Mouse (Mus musculus): ENCODE data around the gene Gapdhs. TPM values are rescaled to one million over a fixed set of nuclear protein-coding genes. Genes with fewer than 3 reads are reported as not detected.
"Not testable (repeated sequence)": the region's sequence is repeated elsewhere in the genome, so short reads cannot be mapped to it uniquely, and the experiment has no call there.

Gapdhs gene
- polyA plus RNA-seq, 1 experiment from 2014 or later = 0.69 TPM

- 91% methylated on average over 3 of the region's 3 CpGs for WGBS
Observed at GRCm38 (mm10) chr7:30736211-30736610, 7.3 kb downstream of the Gapdhs start.

GRCm38 (mm10) chr7:30730064-30730722 is 13.3 kb downstream of the Gapdhs start:
- ATAC-seq (ENCODE audit: low FRiP score); H3K27me3 ChIP-seq; H3K9me3 ChIP-seq: not testable (repeated sequence)
- Histone ChIP-seq H3K9ac (peak overlapping the region; percentile 69), H3K4me1 (peaks cover 26% of the 10 kb centered on the region), H3K36me3 (replicated peaks) (peaks cover 50% of the 10 kb centered on the region), H3K27ac (peak overlapping the region; percentile 91), H3K4me3 (replicated peaks) (peak overlapping the region; percentile 61), H3K4me2 (peak overlapping the region; percentile 70)
- WGBS = 14% methylated on average over 13 of the region's 22 CpGs

More at GRCm38 (mm10) chr7:30736211-30736610, 7.3 kb downstream of the Gapdhs start:
- no peak overlapping the region for H3K27ac ChIP-seq
- H3K27me3 ChIP-seq = no peaks in the 10 kb centered on the region
- peaks cover 59% of the 10 kb centered on the region for H3K36me3 ChIP-seq (replicated peaks)
- ATAC-seq (ENCODE audit: low FRiP score) = no peak
- H3K4me1 ChIP-seq = peaks cover 5% of the 10 kb centered on the region; the same call in 1 of the 2 replicates
- H3K9me3 ChIP-seq = no peaks in the 10 kb centered on the region
- no peak overlapping the region for H3K9ac ChIP-seq
- no peak overlapping the region for H3K4me2 ChIP-seq
- H3K4me3 ChIP-seq (replicated peaks) = no peak overlapping the region

GRCm38 (mm10) chr7:30729396-30730063 is 14.0 kb downstream of the Gapdhs start, which contains the start of gene Tmem147:
TSS of gene Tmem147 (minus strand) at chr7:30729540.
- peaks cover 26% of the 10 kb centered on the region for H3K4me1 ChIP-seq
- H3K27ac ChIP-seq = peak within 1 kb of the TSS; percentile 91
- H3K4me3 ChIP-seq (replicated peaks) = peak within 1 kb of the TSS; percentile 61
- peak; percentile 98 for ATAC-seq (ENCODE audit: low FRiP score)
- under 1% methylated on average over 60 of the region's 60 CpGs for WGBS
- peaks cover 45% of the 10 kb centered on the region for H3K36me3 ChIP-seq (replicated peaks)
- H3K27me3 ChIP-seq = no peaks in the 10 kb centered on the region
- H3K9ac ChIP-seq = peak within 1 kb of the TSS; percentile 69
- H3K4me2 ChIP-seq = peak within 1 kb of the TSS; percentile 70
- no peaks in the 10 kb centered on the region for H3K9me3 ChIP-seq

GRCm38 (mm10) chr7:30728739-30729395 is 14.6 kb downstream of the Gapdhs start:
- WGBS = 9% methylated on average over 26 of the region's 26 CpGs
- H3K27ac ChIP-seq = peak overlapping the region; percentile 91
- no peaks in the 10 kb centered on the region for H3K9me3 ChIP-seq
- ATAC-seq (ENCODE audit: low FRiP score) = no peak; the same call in 1 of the 2 replicates
- H3K4me3 ChIP-seq (replicated peaks) = peak overlapping the region; percentile 61
- H3K36me3 ChIP-seq (replicated peaks) = peaks cover 41% of the 10 kb centered on the region
- peaks cover 26% of the 10 kb centered on the region for H3K4me1 ChIP-seq
- H3K4me2 ChIP-seq = peak overlapping the region; percentile 70
- no peaks in the 10 kb centered on the region for H3K27me3 ChIP-seq
- peak overlapping the region; percentile 69 for H3K9ac ChIP-seq

GRCm38 (mm10) chr7:30728214-30728613 is 15.3 kb downstream of the Gapdhs start:
- Histone ChIP-seq H3K27ac (no peak overlapping the region), H3K4me1 (peaks cover 26% of the 10 kb centered on the region), H3K27me3 (no peaks in the 10 kb centered on the region), H3K4me2 (peak overlapping the region; percentile 70), H3K36me3 (replicated peaks) (peaks cover 34% of the 10 kb centered on the region), H3K9ac (peak overlapping the region; percentile 69), H3K4me3 (replicated peaks) (peak overlapping the region; percentile 61; the same call in 1 of the 2 replicates), H3K9me3 (no peaks in the 10 kb centered on the region)
- no peak for ATAC-seq (ENCODE audit: low FRiP score)
- 79% methylated on average over 6 of the region's 6 CpGs for WGBS

- Histone ChIP-seq H3K4me1 (peaks cover 8% of the 10 kb centered on the region), H3K36me3 (replicated peaks) (peaks cover 19% of the 10 kb centered on the region; the same call in 1 of the 2 replicates), H3K4me3 (replicated peaks) (no peak overlapping the region), H3K9ac (no peak overlapping the region), H3K4me2 (no peak overlapping the region), H3K9me3 (no peaks in the 10 kb centered on the region), H3K27ac (no peak overlapping the region), H3K27me3 (no peaks in the 10 kb centered on the region)
- no peak for ATAC-seq (ENCODE audit: low FRiP score)
- 75% methylated on average over 6 of the region's 6 CpGs for WGBS
Observed at GRCm38 (mm10) chr7:30723274-30723953, 20.1 kb downstream of the Gapdhs start.

GRCm38 (mm10) chr7:30721286-30721685 is 22.2 kb downstream of the Gapdhs start:
- H3K4me1 ChIP-seq = peaks cover 10% of the 10 kb centered on the region
- H3K36me3 ChIP-seq (replicated peaks) = peaks cover 6% of the 10 kb centered on the region; the same call in 1 of the 2 replicates
- peaks cover 13% of the 10 kb centered on the region for H3K27me3 ChIP-seq
- no peak for ATAC-seq (ENCODE audit: low FRiP score)
- no peak overlapping the region for H3K9ac ChIP-seq
- H3K27ac ChIP-seq = 0 out of 2 replicates have a peak overlapping the region, but pooled peaks have one; percentile 19
- no peaks in the 10 kb centered on the region for H3K9me3 ChIP-seq
- WGBS = 84% methylated on average over 7 of the region's 7 CpGs
- no peak overlapping the region for H3K4me3 ChIP-seq (replicated peaks)
- no peak overlapping the region for H3K4me2 ChIP-seq

- H3K27me3 ChIP-seq = peaks cover 29% of the 10 kb centered on the region
- ATAC-seq (ENCODE audit: low FRiP score) = no peak
- H3K4me2 ChIP-seq = no peak overlapping the region
- H3K4me1 ChIP-seq = peaks cover 10% of the 10 kb centered on the region
- H3K27ac ChIP-seq = no peak overlapping the region
- H3K36me3 ChIP-seq (replicated peaks) = no peaks in the 10 kb centered on the region
- WGBS = 93% methylated on average over 5 of the region's 5 CpGs
- no peak overlapping the region for H3K9ac ChIP-seq
- H3K4me3 ChIP-seq (replicated peaks) = no peak overlapping the region
- H3K9me3 ChIP-seq = no peaks in the 10 kb centered on the region
Observed at GRCm38 (mm10) chr7:30719669-30720068, 23.8 kb downstream of the Gapdhs start.

- H3K27me3 ChIP-seq = peaks cover 32% of the 10 kb centered on the region
- H3K9me3 ChIP-seq = no peaks in the 10 kb centered on the region
- 10% methylated on average over 14 of the region's 14 CpGs for WGBS
- H3K27ac ChIP-seq = no peak overlapping the region
- no peak; the same call in 1 of the 2 replicates for ATAC-seq (ENCODE audit: low FRiP score)
- H3K4me2 ChIP-seq = peak overlapping the region; percentile 57
- H3K4me1 ChIP-seq = peaks cover 10% of the 10 kb centered on the region
- H3K9ac ChIP-seq = peak overlapping the region; percentile 45; the same call in 1 of the 2 replicates
- H3K36me3 ChIP-seq (replicated peaks) = no peaks in the 10 kb centered on the region
- H3K4me3 ChIP-seq (replicated peaks) = peak overlapping the region; percentile 34
Observed at GRCm38 (mm10) chr7:30717716-30718046, 25.8 kb downstream of the Gapdhs start.

- Histone ChIP-seq H3K9ac (peak overlapping the region; percentile 45; the same call in 1 of the 2 replicates), H3K27me3 (peaks cover 35% of the 10 kb centered on the region), H3K4me2 (peak overlapping the region; percentile 57), H3K27ac (no peak overlapping the region), H3K9me3 (no peaks in the 10 kb centered on the region), H3K4me3 (replicated peaks) (peak overlapping the region; percentile 34), H3K36me3 (replicated peaks) (no peaks in the 10 kb centered on the region), H3K4me1 (peaks cover 10% of the 10 kb centered on the region)
- WGBS = 3% methylated on average over 43 of the region's 43 CpGs
- ATAC-seq (ENCODE audit: low FRiP score) = peak; percentile 96
Observed at GRCm38 (mm10) chr7:30717006-30717715, 26.3 kb downstream of the Gapdhs start.

- H3K27ac ChIP-seq = no peak within 1 kb of the TSS
- no peaks in the 10 kb centered on the region for H3K36me3 ChIP-seq (replicated peaks)
- no peak within 1 kb of the TSS for H3K4me2 ChIP-seq
- no peak for ATAC-seq (ENCODE audit: low FRiP score)
- H3K27me3 ChIP-seq = peaks cover 40% of the 10 kb centered on the region
- no peaks in the 10 kb centered on the region for H3K9me3 ChIP-seq
- no peak within 1 kb of the TSS for H3K4me3 ChIP-seq (replicated peaks)
- no peaks in the 10 kb centered on the region for H3K4me1 ChIP-seq
- no peak within 1 kb of the TSS for H3K9ac ChIP-seq
- WGBS = 81% methylated on average over 3 of the region's 3 CpGs
Observed at GRCm38 (mm10) chr7:30711942-30712341, 31.5 kb downstream of the Gapdhs start, which contains the start of gene Atp4a. TSS of gene Atp4a (plus strand) at chr7:30712209.

All from forebrain, embryonic 12.5 days (tissue).